Mouse (Mus musculus): ENCODE results near the gene Uaca. TPM values are rescaled to one million over a fixed set of nuclear protein-coding genes. Genes with fewer than 3 reads are reported as not detected.
A peak's percentile ranks its signal among the peaks of the same experiment; 100 is the strongest.

Gene Uaca
- polyA plus RNA-seq, 1 experiment from 2014 or later = 15.0 TPM

GRCm38 (mm10) chr9:60899201-60899600 lies 104.9 kb downstream of the Uaca start:
- Histone ChIP-seq H3K36me3 (ENCODE audit: control insufficient read depth, insufficient read depth) (no peaks in the 10 kb centered on the region), H3K27ac (ENCODE audit: low read length) (no peak overlapping the region), H3K27me3 (replicated peaks; ENCODE audit: control insufficient read depth, insufficient read depth, low read length) (0 out of 2 replicates have a peak, but pooled peaks cover 3% of the 10 kb centered on the region), H3K4me3 (replicated peaks; ENCODE audit: low read length) (no peak overlapping the region), H3K9ac (replicated peaks; ENCODE audit: low read depth, low read length) (no peak overlapping the region), H3K4me1 (replicated peaks; ENCODE audit: control insufficient read depth, insufficient read depth, low read length) (no peaks in the 10 kb centered on the region; the same call in 1 of the 2 replicates), H3K9me3 (ENCODE audit: control insufficient read depth, low read length) (no peaks in the 10 kb centered on the region), H3K4me2 (ENCODE audit: low read length) (no peak overlapping the region)
- WGBS = 49% methylated on average over 4 of the region's 4 CpGs
- no peak for ATAC-seq

GRCm38 (mm10) chr9:60899797-60900459 lies 105.6 kb downstream of the Uaca start:
- 81% methylated on average over 3 of the region's 3 CpGs for WGBS
- H3K9me3 ChIP-seq (ENCODE audit: control insufficient read depth, low read length) = no peaks in the 10 kb centered on the region
- H3K27ac ChIP-seq (ENCODE audit: low read length) = no peak overlapping the region
- no peak for ATAC-seq
- H3K9ac ChIP-seq (replicated peaks; ENCODE audit: low read depth, low read length) = no peak overlapping the region
- H3K4me3 ChIP-seq (replicated peaks; ENCODE audit: low read length) = no peak overlapping the region
- H3K36me3 ChIP-seq (ENCODE audit: control insufficient read depth, insufficient read depth) = no peaks in the 10 kb centered on the region
- no peaks in the 10 kb centered on the region; the same call in 1 of the 2 replicates for H3K4me1 ChIP-seq (replicated peaks; ENCODE audit: control insufficient read depth, insufficient read depth, low read length)
- H3K4me2 ChIP-seq (ENCODE audit: low read length) = no peak overlapping the region
- H3K27me3 ChIP-seq (replicated peaks; ENCODE audit: control insufficient read depth, insufficient read depth, low read length) = no peaks in the 10 kb centered on the region

- Histone ChIP-seq H3K27ac (ENCODE audit: low read length) (no peak overlapping the region), H3K27me3 (replicated peaks; ENCODE audit: control insufficient read depth, insufficient read depth, low read length) (no peaks in the 10 kb centered on the region)
Observed at GRCm38 (mm10) chr9:60912266-60912665, 117.9 kb downstream of the Uaca start.

GRCm38 (mm10) chr9:60913626-60914025 lies 119.3 kb downstream of the Uaca start:
- no peak overlapping the region for H3K27ac ChIP-seq (ENCODE audit: low read length)
- WGBS = 94% methylated on average over 3 of the region's 3 CpGs
- no peak for ATAC-seq

More at GRCm38 (mm10) chr9:60912266-60912665, 117.9 kb downstream of the Uaca start:
- Histone ChIP-seq H3K9me3 (ENCODE audit: control insufficient read depth, low read length) (no peaks in the 10 kb centered on the region), H3K4me1 (replicated peaks; ENCODE audit: control insufficient read depth, insufficient read depth, low read length) (no peaks in the 10 kb centered on the region), H3K4me3 (replicated peaks; ENCODE audit: low read length) (no peak overlapping the region), H3K36me3 (ENCODE audit: control insufficient read depth, insufficient read depth) (no peaks in the 10 kb centered on the region), H3K4me2 (ENCODE audit: low read length) (no peak overlapping the region), H3K9ac (replicated peaks; ENCODE audit: low read depth, low read length) (no peak overlapping the region)
- no peak for ATAC-seq
- 85% methylated on average over 1 of the region's 1 CpGs for WGBS

GRCm38 (mm10) chr9:60919936-60920672 lies 125.8 kb downstream of the Uaca start:
- H3K9me3 ChIP-seq (ENCODE audit: control insufficient read depth, low read length) = no peaks in the 10 kb centered on the region
- no peak overlapping the region; the same call in 1 of the 2 replicates for H3K4me2 ChIP-seq (ENCODE audit: low read length)
- no peak overlapping the region for H3K9ac ChIP-seq (replicated peaks; ENCODE audit: low read depth, low read length)
- WGBS = 14% methylated on average over 8 of the region's 8 CpGs
- no peak overlapping the region; the same call in 1 of the 2 replicates for H3K27ac ChIP-seq (ENCODE audit: low read length)
- no peaks in the 10 kb centered on the region for H3K36me3 ChIP-seq (ENCODE audit: control insufficient read depth, insufficient read depth)
- H3K27me3 ChIP-seq (replicated peaks; ENCODE audit: control insufficient read depth, insufficient read depth, low read length) = no peaks in the 10 kb centered on the region
- peak; percentile 71 for ATAC-seq
- no peak overlapping the region for H3K4me3 ChIP-seq (replicated peaks; ENCODE audit: low read length)
- peaks cover 15% of the 10 kb centered on the region for H3K4me1 ChIP-seq (replicated peaks; ENCODE audit: control insufficient read depth, insufficient read depth, low read length)

More at GRCm38 (mm10) chr9:60913626-60914025, 119.3 kb downstream of the Uaca start:
- Histone ChIP-seq H3K4me3 (replicated peaks; ENCODE audit: low read length) (no peak overlapping the region), H3K4me2 (ENCODE audit: low read length) (no peak overlapping the region), H3K9me3 (ENCODE audit: control insufficient read depth, low read length) (no peaks in the 10 kb centered on the region), H3K36me3 (ENCODE audit: control insufficient read depth, insufficient read depth) (no peaks in the 10 kb centered on the region), H3K27me3 (replicated peaks; ENCODE audit: control insufficient read depth, insufficient read depth, low read length) (no peaks in the 10 kb centered on the region), H3K4me1 (replicated peaks; ENCODE audit: control insufficient read depth, insufficient read depth, low read length) (no peaks in the 10 kb centered on the region), H3K9ac (replicated peaks; ENCODE audit: low read depth, low read length) (no peak overlapping the region)

GRCm38 (mm10) chr9:60920673-60921062 lies 126.3 kb downstream of the Uaca start:
- 22% methylated on average over 10 of the region's 10 CpGs for WGBS
- H3K9ac ChIP-seq (replicated peaks; ENCODE audit: low read depth, low read length) = no peak overlapping the region

GRCm38 (mm10) chr9:60921287-60921686 lies 126.9 kb downstream of the Uaca start:
- H3K4me3 ChIP-seq (replicated peaks; ENCODE audit: low read length) = no peak overlapping the region
- ATAC-seq = no peak
- 78% methylated on average over 4 of the region's 4 CpGs for WGBS
- peaks cover 17% of the 10 kb centered on the region for H3K4me1 ChIP-seq (replicated peaks; ENCODE audit: control insufficient read depth, insufficient read depth, low read length)
- H3K9ac ChIP-seq (replicated peaks; ENCODE audit: low read depth, low read length) = no peak overlapping the region
- no peak overlapping the region for H3K4me2 ChIP-seq (ENCODE audit: low read length)
- H3K27me3 ChIP-seq (replicated peaks; ENCODE audit: control insufficient read depth, insufficient read depth, low read length) = no peaks in the 10 kb centered on the region
- no peaks in the 10 kb centered on the region for H3K36me3 ChIP-seq (ENCODE audit: control insufficient read depth, insufficient read depth)
- H3K27ac ChIP-seq (ENCODE audit: low read length) = no peak overlapping the region
- H3K9me3 ChIP-seq (ENCODE audit: control insufficient read depth, low read length) = no peaks in the 10 kb centered on the region

More at GRCm38 (mm10) chr9:60920673-60921062, 126.3 kb downstream of the Uaca start:
- peak; percentile 58 for ATAC-seq
- H3K27ac ChIP-seq (ENCODE audit: low read length) = peak overlapping the region; percentile 22; the same call in 1 of the 2 replicates
- H3K36me3 ChIP-seq (ENCODE audit: control insufficient read depth, insufficient read depth) = no peaks in the 10 kb centered on the region
- peaks cover 15% of the 10 kb centered on the region for H3K4me1 ChIP-seq (replicated peaks; ENCODE audit: control insufficient read depth, insufficient read depth, low read length)
- H3K9me3 ChIP-seq (ENCODE audit: control insufficient read depth, low read length) = no peaks in the 10 kb centered on the region
- no peak overlapping the region; the same call in 1 of the 2 replicates for H3K4me2 ChIP-seq (ENCODE audit: low read length)
- no peaks in the 10 kb centered on the region for H3K27me3 ChIP-seq (replicated peaks; ENCODE audit: control insufficient read depth, insufficient read depth, low read length)
- H3K4me3 ChIP-seq (replicated peaks; ENCODE audit: low read length) = no peak overlapping the region

- no peak overlapping the region for H3K9ac ChIP-seq (replicated peaks; ENCODE audit: low read depth, low read length)
- H3K36me3 ChIP-seq (ENCODE audit: control insufficient read depth, insufficient read depth) = no peaks in the 10 kb centered on the region
- H3K9me3 ChIP-seq (ENCODE audit: control insufficient read depth, low read length) = no peaks in the 10 kb centered on the region
- H3K4me3 ChIP-seq (replicated peaks; ENCODE audit: low read length) = no peak overlapping the region
- 91% methylated on average over 5 of the region's 5 CpGs for WGBS
- H3K4me1 ChIP-seq (replicated peaks; ENCODE audit: control insufficient read depth, insufficient read depth, low read length) = peaks cover 20% of the 10 kb centered on the region
- H3K4me2 ChIP-seq (ENCODE audit: low read length) = no peak overlapping the region
- H3K27me3 ChIP-seq (replicated peaks; ENCODE audit: control insufficient read depth, insufficient read depth, low read length) = no peaks in the 10 kb centered on the region
- no peak overlapping the region for H3K27ac ChIP-seq (ENCODE audit: low read length)
- ATAC-seq = no peak
Observed at GRCm38 (mm10) chr9:60921831-60922230, 127.5 kb downstream of the Uaca start.

GRCm38 (mm10) chr9:60926301-60926700 lies 132.0 kb downstream of the Uaca start:
- Histone ChIP-seq H3K4me2 (ENCODE audit: low read length) (no peak overlapping the region), H3K36me3 (ENCODE audit: control insufficient read depth, insufficient read depth) (no peaks in the 10 kb centered on the region), H3K9ac (replicated peaks; ENCODE audit: low read depth, low read length) (no peak overlapping the region), H3K4me1 (replicated peaks; ENCODE audit: control insufficient read depth, insufficient read depth, low read length) (peaks cover 4% of the 10 kb centered on the region; the same call in 1 of the 2 replicates), H3K9me3 (ENCODE audit: control insufficient read depth, low read length) (no peaks in the 10 kb centered on the region), H3K4me3 (replicated peaks; ENCODE audit: low read length) (no peak overlapping the region), H3K27ac (ENCODE audit: low read length) (no peak overlapping the region), H3K27me3 (replicated peaks; ENCODE audit: control insufficient read depth, insufficient read depth, low read length) (no peaks in the 10 kb centered on the region)
- no peak for ATAC-seq
- WGBS = 54% methylated on average over 9 of the region's 9 CpGs

All from forebrain, embryonic 16.5 days (tissue).